In the genomic region with DNA sequence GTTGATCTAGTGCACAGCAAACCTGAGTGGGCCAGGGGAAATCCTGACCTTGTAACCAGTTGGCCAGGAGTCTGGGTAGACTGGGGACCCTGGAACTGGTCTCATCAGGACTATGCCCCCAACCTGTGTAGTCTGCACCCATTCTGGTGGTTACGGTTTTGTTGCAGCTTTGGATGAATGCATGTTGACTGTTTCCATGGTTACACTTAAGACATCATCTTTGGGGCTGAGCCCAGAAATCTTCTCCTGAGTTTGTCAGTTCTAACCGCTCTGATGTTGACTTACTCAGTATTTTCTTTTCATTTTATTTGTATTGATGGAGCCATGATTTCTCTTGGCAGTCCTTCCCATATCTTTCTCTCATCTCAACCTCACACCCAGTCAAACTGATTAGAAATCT, we compare ENCODE assay signal across 32 mouse cellular contexts. TPM values are rescaled to one million over a fixed set of nuclear protein-coding genes. Genes with fewer than 3 reads are reported as not detected.
"Had no signal": no experiment of that assay in that cellular context is flagged by ENCODE, and none has a peak within 500 bp of the region (broad histone marks: within the 10 kb centered on the region; RNA-seq: fewer than 3 reads in every experiment).

No protein-coding gene starts in this region.

- H3K4me2 ChIP-seq: heart, embryonic 11.5 days; heart, embryonic 13.5 days; heart, embryonic 15.5 days; hindbrain, embryonic 13.5 days; hindbrain, embryonic 15.5 days; kidney, embryonic 15.5 days; limb, embryonic 12.5 days; liver, embryonic 11.5 days; liver, embryonic 13.5 days; liver, embryonic 15.5 days had no signal

- H3K27ac ChIP-seq: heart, adult 2 months; heart, embryonic 13.5 days; heart, embryonic 15.5 days; hindbrain, embryonic 13.5 days; hindbrain, embryonic 15.5 days; hindbrain, postnatal 0 days; kidney, embryonic 15.5 days; kidney, postnatal 0 days; left cerebral cortex, adult 2 months; limb, embryonic 10.5 days; limb, embryonic 12.5 days; liver, embryonic 13.5 days; liver, embryonic 15.5 days had no signal

- H3K9ac ChIP-seq: heart, embryonic 13.5 days; heart, embryonic 15.5 days; hindbrain, embryonic 13.5 days; hindbrain, embryonic 15.5 days; kidney, embryonic 15.5 days; limb, embryonic 12.5 days; liver, embryonic 13.5 days; liver, embryonic 15.5 days had no signal

- H3K4me1 ChIP-seq: liver, embryonic 13.5 days; liver, embryonic 15.5 days had no signal

- DNase-seq: gastrocnemius, postnatal 14 days; gastrocnemius, postnatal 36 days; heart, adult 11 months; heart, adult 2 months; heart, postnatal 14 days; heart, postnatal 36 days; kidney, adult 11 months; kidney, adult 2 months; kidney, adult 9 months; kidney, postnatal 14 days; kidney, postnatal 36 days; liver; liver, embryonic 13.5 days had no signal

- H3K4me3 ChIP-seq: heart, adult 2 months; heart, embryonic 13.5 days; heart, embryonic 15.5 days; hindbrain, embryonic 13.5 days; hindbrain, embryonic 15.5 days; kidney, embryonic 15.5 days; left cerebral cortex, adult 2 months; limb, embryonic 10.5 days; limb, embryonic 12.5 days; liver, embryonic 13.5 days; liver, embryonic 15.5 days had no signal

- H3K9me3 ChIP-seq: heart, embryonic 13.5 days; heart, embryonic 15.5 days; hindbrain, embryonic 13.5 days; hindbrain, embryonic 15.5 days; kidney, embryonic 15.5 days; limb, embryonic 10.5 days; liver, embryonic 13.5 days; liver, embryonic 15.5 days had no signal

- ATAC-seq: hindbrain, postnatal 0 days; intestine, embryonic 16.5 days had no signal

RNA-seq across cellular contexts. Expression of a gene that starts 1.9 kb away (rescaled TPM):
- total RNA-seq: gastrocnemius, adult 18-20 months; gastrocnemius, adult 8-10 months; hematopoietic stem cell, adult 5-6 weeks had no signal
- polyA plus RNA-seq: heart, embryonic 11.5 days; heart, embryonic 15.5 days; hindbrain, embryonic 11.5 days; hindbrain, embryonic 13.5 days; intestine, embryonic 14.5 days; intestine, embryonic 16.5 days; liver, embryonic 11.5 days; liver, embryonic 13.5 days; liver, embryonic 15.5 days had no signal
